Mouse (Mus musculus): ENCODE results near the gene Arhgef28. TPM values are rescaled to one million over a fixed set of nuclear protein-coding genes. Genes with fewer than 3 reads are reported as not detected.
"Not testable (repeated sequence)": the region's sequence is repeated elsewhere in the genome, so short reads cannot be mapped to it uniquely, and the experiment has no call there.

The Arhgef28 gene
- total RNA-seq, 2 experiments from 2014 or later = not detected

DNA sequence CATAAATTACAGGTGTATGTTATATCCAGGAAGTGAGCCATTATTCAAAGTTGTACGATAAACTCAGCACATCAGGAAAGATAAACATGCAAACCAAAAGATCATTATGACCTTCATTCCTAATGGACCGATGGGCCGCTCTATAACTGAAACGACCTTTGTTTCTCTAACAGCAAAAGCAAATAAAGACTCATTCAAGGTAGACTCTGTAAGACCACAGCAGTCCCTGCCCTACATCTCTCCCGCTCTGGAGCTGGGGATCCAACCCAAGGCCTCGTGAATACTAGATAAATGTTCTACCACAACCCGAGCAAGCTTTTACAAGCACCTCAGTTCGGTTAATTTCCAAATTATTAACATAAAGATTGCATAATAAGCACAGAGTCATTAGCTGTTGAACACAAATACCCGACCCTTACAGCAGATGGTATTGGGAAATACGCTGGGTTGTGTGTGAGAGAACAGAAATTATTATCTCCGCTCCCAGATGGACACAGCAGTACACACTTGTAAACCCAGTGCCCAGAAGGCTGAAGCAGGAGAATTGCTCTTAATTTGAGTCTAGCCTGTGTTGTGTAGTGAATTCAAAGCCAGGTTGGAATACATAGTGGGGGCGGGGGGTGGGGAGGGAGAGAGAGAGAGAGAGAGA lies 113.8 kb downstream of the Arhgef28 start:
- no peak for ATAC-seq (replicated peaks; ENCODE audit: low FRiP score, poor library complexity, severe bottlenecking)

DNA sequence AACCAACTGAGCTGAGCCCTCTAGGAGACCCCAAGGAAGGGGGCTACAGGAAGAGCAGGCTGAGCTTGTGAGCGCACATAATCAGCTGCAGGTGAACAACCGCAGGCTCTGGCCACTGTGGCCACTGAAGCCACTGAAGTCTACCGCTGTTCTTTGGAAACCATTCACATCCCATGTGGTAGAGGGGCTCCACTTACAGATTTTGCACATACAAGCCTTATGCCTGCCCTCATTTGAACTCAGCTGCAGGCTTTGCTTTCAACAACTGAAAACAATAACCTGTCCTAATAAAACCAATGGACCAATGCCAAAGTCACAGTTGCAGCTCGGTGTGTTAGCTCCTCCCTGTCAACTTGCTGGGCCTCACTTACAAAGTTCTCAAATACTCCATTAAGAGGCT lies 126.6 kb downstream of the Arhgef28 start:
- ATAC-seq (replicated peaks; ENCODE audit: low FRiP score, poor library complexity, severe bottlenecking) = no peak

DNA sequence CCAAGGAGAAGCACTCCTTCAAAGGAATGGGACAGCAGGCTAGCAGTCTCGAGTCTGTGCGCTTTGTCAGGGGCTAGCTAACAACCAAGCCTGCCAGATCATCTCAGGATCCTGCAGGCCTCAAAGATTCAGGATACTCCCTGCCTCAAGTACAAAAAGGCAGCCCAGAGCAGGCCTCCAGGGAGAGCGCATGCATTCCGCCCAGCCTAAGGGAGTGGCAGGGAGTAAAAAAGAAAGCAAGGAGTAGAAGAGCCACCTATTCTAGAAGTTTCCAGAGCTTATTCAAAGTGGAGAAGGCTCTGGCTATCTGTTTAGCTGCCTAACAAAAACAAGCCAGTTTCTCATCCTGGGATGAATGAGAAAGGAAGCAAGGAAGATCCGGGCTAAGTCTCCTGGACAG lies 128.0 kb downstream of the Arhgef28 start:
- no peak for ATAC-seq (replicated peaks; ENCODE audit: low FRiP score, poor library complexity, severe bottlenecking)

DNA sequence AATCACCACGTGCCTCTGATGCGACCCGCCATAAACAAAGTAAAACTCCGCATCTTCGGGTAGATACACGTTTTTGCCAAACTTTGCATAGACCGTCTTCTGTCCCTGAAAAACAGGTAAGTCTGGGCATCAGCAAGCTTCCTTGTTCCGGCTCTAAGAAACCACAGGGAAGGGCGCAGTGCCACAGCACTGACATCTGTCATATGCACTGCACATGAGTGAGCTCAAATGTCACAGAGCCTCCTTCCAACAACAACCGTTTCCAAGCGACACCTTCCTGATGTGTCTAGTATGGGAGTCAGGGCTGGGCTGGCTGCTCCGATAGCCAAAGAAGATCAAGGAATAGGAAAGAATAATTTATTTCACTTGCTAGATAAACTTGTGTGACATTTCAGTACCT lies 129.0 kb downstream of the Arhgef28 start:
- no peak for ATAC-seq (replicated peaks; ENCODE audit: low FRiP score, poor library complexity, severe bottlenecking)

DNA sequence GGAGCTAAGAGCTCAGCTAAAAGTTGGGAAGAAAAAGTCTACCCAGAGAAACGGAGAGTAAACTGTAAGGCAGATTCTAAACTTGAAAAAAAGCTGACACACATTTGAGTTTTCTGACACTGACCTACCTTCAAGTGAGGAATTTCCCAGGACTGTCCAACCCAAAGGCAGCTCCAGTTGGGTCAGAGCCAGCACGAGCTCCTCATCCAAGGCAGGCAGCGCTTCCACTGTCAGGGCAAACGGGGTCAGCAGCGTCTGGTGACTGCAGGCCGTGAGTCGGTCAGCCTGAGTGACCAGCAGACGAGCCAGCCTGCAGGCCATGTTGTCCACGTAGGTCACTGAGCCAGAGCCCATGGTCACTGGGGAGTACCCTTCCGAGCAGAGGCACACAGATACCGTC lies 131.4 kb downstream of the Arhgef28 start:
- ATAC-seq (replicated peaks; ENCODE audit: low FRiP score, poor library complexity, severe bottlenecking) = no peak

DNA sequence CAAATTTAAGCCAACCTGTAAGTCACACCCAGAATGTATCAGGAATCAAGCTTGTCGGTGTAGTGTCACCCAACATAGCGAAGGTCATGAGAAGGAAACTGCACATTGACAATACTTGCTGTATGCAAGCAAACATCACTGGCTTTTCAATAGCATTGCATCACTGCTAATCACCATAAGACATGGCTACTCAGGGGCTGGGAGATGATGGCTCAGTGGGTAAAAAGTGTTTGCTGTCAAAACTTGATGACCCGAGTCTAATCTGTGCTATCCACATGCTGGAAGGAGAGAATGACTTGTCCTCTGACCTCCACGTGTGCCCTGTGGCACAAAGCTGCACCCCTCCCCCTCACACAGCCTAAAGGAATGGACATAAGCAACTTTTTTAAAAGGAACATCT lies 133.0 kb downstream of the Arhgef28 start:
- no peak for ATAC-seq (replicated peaks; ENCODE audit: low FRiP score, poor library complexity, severe bottlenecking)

DNA sequence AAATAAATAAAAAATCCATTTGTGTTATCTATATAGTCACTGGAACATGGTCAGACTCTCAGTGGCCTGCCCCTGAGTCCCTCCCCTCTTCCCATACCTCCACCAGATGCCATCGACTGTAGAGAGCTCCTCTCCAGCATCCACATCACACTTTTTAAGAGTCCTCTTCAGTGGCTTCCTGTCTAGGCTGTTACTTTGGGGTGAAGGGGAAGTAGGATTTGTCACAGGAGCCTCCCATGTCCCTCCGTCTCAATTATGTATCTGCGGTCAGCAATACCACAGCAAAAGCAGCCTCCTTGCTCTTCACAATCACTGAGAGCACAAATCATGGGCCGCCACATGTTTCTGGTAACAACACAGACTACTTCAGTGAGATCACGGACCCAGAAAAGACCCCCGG lies 135.8 kb downstream of the Arhgef28 start:
- no peak for ATAC-seq (replicated peaks; ENCODE audit: low FRiP score, poor library complexity, severe bottlenecking)

DNA sequence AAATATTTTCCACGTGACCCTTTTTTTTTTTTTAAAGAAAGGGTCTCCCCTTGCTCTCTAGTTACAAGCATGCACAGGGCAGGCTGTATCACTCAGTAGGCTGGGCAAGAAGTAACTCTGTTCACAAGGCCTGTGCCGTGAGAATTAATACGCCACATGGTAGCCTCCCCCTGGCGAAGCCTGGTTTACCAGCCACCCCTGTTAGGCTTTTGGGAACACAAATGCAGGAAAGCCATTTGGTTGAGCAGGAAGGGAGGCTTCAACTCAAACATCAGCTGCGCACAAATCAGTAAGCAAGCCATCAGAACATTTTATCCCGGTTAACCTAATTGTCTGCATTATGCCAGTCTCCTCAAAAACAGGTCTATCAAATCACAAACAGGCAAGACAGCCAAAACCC lies 136.6 kb downstream of the Arhgef28 start:
- no peak for ATAC-seq (replicated peaks; ENCODE audit: low FRiP score, poor library complexity, severe bottlenecking)

DNA sequence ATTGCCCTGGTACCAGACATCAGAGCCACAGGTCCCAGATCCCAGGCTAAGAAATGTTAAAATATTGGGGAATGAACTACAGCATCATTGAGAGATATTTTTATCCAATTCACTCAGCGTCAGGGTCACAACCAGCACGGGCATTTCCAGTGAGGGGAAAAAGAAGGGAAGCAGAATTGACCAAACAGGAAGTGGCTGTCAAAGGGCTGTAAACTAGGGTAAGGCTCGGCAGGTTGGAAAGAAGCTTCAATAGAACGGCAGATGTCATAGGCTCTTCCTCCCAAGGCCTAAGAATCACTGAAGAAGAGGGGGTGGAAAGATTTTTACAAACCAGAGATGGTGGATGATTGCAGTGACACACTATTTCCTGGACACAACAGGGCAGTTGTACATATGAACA lies 143.4 kb downstream of the Arhgef28 start:
- ATAC-seq (replicated peaks; ENCODE audit: low FRiP score, poor library complexity, severe bottlenecking) = no peak

DNA sequence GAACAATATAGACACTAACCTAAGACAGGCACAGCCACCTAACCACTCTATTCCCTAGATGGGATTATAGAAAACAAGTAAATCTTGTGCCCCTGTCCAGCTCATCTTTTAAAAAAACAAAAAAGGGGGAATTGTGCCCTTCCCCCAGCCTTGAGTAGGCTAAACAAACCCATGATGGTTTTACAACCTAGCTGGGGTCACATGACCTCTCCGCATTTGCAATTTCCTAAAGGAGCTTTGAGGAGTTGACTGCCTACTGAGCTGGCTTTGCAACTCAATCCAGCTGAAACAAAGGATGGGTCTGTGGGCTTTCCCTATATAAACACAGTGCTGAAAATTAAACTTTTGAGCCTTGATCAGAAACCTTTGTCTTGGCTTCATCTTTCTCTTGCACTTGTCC lies 146.1 kb downstream of the Arhgef28 start:
- ATAC-seq (replicated peaks; ENCODE audit: low FRiP score, poor library complexity, severe bottlenecking) = not testable (repeated sequence)

DNA sequence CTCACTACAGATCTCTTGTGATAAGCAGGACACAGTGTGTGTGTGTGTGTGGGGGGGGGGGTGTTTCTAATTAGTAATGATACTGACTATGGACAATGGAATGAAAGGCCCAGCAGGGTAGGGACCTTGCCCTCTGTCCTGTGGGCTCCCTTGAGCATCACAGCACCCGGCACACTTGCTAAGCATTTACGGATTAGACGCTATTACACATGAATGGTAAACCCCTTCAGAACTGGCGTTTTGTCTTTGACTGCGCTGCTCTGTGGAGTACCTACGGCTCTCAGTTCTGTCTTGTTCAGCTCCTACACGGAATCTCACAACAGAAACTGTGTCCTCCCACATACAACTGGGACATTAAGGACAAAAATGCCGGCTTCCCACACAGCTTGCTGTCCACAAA lies 151.0 kb downstream of the Arhgef28 start:
- ATAC-seq (replicated peaks; ENCODE audit: low FRiP score, poor library complexity, severe bottlenecking) = no peak

DNA sequence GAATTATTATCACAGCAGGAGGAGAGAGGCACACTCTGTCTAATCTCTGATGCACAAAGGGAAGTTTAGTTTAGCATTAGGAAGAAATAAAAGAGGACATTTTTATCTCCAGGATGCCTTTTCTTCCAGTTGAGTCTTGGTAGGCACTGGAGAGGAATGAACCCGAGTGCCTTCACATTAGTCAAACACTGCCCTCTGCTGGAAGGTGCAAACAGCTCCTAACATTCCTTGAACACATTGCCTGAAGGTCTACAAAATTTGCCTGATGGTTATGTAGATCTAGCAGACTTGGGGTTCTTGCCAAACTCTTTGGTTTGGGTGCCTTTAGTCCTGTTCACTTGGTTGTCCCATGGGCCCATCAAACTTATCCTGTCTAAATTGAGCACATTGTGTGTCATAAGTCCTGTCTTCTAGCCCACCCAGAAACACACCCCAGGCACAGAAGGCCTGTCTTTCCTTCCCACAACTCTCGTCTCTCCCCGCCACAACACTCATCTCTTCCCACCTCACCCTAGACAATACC lies 165.6 kb downstream of the Arhgef28 start:
- no peak for ATAC-seq (replicated peaks; ENCODE audit: low FRiP score, poor library complexity, severe bottlenecking)

DNA sequence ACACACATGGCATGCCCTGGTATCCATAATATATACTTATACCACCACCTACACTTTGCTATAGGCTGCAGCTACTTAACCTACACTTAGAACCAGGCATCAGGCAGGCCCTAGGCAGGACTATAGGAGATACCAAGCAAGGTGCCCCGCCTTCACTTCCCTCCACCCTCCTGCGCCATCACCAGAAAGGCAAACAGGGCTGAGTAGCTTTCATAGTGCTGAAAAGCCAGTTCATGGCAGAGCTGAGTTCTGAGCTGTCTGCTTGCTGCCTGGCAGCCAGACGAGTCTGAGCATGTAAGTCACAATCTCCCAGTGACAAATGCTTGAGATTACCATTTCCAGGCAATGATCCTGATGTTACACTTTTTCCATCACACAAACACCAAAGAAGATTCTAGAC lies 167.5 kb downstream of the Arhgef28 start:
- no peak for ATAC-seq (replicated peaks; ENCODE audit: low FRiP score, poor library complexity, severe bottlenecking)

DNA sequence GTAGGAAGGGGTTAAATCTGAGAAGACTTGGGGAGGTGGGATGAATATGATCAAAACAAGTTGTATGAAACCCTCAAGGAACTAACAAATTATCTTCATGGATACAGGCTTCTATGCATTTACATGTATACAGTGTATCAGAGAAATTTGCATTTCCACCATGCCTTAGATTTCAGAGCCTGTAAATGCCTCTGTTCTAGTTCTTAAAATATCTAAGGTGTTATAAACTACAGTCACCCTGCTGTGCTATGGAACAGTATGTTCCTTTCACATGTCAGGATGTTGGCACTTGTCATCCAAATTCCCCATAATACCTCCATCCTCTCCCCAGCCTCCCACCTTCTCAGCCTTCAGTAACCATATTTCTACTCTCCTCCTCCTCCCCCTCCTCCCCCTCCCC lies 168.5 kb downstream of the Arhgef28 start:
- ATAC-seq (replicated peaks; ENCODE audit: low FRiP score, poor library complexity, severe bottlenecking) = no peak

DNA sequence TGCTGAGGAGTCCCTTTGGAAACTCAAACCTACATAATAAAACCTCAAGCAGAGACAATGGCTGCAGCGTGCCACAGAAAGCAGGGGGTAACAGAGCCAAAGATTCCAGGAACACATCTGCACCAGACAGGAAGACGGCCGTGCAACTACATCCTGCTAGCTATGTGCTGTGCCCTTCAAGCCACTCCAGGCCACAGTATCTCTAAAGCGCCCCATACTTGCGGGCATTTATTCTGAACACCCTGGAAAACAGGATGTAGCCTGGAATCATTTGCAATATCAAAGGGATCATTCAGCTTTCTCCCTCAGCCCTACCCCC lies 174.6 kb downstream of the Arhgef28 start:
- ATAC-seq (replicated peaks; ENCODE audit: low FRiP score, poor library complexity, severe bottlenecking) = no peak

DNA sequence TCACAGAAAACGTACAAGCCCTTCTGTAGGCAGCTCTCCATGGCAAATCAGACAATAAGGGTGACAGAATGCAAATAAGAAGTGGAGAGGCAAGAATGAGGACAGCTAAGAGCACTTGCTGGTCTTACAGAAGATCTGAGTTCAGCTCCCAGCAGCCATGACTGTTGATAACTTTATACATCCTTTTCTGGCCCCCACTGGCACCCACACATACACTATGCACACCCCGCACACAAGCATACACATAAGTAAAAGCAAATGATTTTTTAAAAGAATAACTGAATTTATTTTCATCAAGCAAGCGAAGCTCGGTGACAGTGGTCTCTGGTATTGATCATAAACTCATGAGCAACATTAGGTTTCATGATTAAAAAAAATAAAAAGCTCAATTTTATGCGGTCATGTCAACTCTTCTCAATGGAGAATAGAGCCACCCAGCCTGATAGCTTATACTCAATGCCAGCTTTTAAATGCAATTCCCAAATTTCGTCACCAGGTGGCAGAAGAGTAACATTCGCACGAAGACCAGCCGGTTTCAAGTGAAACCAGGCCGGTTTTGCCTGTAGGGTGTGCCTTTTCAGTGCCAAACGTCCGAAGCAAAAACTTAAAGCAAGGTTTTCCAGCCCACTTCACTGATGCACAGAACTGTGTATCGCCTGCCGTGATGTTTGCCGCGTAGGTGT lies 175.1 kb downstream of the Arhgef28 start:
- peak; percentile 56; the same call in 1 of the 2 replicates for ATAC-seq (replicated peaks; ENCODE audit: low FRiP score, poor library complexity, severe bottlenecking)

DNA sequence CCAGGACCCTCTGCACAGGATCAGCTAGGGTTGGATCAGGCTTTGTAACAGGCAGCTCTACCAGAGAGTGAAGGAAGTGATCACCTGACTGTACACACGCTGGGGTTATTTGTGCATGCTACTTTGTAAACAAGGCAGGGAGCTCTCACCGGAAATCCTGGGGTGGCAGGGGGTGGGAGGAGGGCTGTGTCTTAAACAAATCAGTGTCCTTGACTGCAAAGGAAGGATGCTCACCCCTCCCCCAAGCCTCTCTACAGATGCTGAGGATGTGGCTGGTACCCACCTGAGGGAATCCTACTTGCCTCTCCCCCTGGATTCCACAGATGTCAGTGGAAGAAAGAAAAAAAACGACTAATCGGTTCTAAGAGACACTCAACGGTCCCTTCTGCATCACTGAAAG lies 176.2 kb downstream of the Arhgef28 start:
- ATAC-seq (replicated peaks; ENCODE audit: low FRiP score, poor library complexity, severe bottlenecking) = no peak

DNA sequence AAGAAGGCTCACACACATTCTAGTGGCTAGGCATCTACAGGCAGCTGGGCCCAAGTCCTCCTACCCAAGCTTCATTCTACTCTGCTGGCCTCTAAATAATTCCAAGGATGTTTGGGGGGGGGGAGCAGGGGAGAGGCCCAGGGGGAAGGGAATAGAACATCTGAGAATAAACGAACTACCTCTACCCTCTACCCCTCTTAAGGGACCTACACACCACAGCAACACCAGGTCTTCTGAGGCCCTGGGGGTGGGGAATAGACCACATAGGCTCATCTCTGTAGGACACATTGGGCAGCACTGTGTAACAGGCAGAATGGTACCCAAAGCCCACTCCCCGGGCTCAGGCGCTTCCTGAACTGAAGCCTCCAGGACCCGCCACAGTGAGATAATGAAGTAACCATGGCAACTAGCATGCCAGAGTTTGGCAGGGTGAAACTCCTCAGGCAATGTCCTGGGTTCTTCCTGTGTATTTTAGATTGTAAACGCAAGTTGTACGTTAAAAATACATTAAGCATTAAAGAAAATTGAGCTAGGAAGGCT lies 177.5 kb downstream of the Arhgef28 start:
- no peak for ATAC-seq (replicated peaks; ENCODE audit: low FRiP score, poor library complexity, severe bottlenecking)

DNA sequence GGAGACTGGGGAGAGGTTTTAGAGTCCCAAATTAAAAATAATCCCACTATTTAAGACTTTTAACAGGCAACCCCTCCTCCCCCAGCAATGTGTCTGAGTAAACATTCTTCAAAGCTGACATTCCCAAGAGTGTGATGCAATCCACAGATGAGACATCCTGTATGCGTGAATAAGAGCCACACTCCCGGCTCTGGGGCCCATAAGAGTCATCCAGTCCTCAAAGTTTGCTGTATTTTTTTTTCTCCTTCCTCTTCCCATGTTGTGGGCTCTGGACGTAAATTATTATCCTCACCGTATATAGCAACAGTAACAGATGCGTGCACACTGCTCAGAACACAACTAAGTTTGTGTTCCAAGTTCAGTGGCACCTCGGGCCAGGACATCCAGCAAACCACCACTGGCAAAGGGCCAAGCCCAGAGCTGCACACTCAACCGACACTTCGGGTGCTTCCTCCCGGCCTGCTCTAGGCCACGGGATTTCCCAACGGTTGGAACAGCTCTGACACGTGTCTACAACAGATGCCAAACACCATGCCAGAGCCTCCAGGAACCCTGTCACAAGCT lies 178.5 kb downstream of the Arhgef28 start:
- ATAC-seq (replicated peaks; ENCODE audit: low FRiP score, poor library complexity, severe bottlenecking) = no peak

DNA sequence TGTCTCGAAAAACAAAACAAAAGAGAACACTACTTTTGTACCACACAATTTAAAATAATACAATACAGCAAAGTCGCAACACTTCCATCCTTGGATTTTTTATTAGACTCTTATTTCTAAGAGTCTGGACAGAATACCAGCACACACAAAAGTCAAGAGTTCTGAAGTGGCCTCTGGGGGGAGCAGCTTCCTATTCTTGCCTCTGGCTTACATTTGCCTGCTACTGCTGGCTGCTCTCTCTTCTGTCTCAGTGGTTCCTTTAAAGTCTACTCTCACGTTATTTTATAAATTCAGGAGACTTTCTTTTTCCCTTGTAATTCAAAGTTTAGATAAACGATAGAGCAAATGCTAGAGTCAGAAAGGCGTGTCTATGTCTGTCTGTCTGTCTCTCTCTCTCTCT lies 179.1 kb downstream of the Arhgef28 start:
- ATAC-seq (replicated peaks; ENCODE audit: low FRiP score, poor library complexity, severe bottlenecking) = no peak
